Mouse (Mus musculus) E14TG2a.4 (cell line): ENCODE data around the gene Myo1g.

Source experiments
- CTCF ChIP-seq: conservative IDR thresholded peaks from 2 replicates; pipeline ENCODE4 v1.5.1; 2014; ENCODE audit warnings: low read length
- POU5F1 ChIP-seq: IDR thresholded peaks from 2 replicates; pipeline ENCODE4 v1.6.1; 2014; ENCODE audit warnings: low read length, borderline replicate concordance

GRCm38 (mm10) chr11:6523662-6524088, 2.9 kb upstream of the Myo1g start:
- TF ChIP-seq CTCF: peak; percentile 36; the same call in 1 of the 2 replicates
- no peak for TF ChIP-seq POU5F1
